Mouse (Mus musculus) cortical plate, adult 2 months (tissue): ENCODE data around the gene Csf2rb2.

Experiments
- CTCF ChIP-seq: fragments of 200-500 bp; IDR thresholded peaks from 2 replicates; pipeline ENCODE4 v1.5.1; 2011; ENCODE audit warnings: mild to moderate bottlenecking, control low read depth, low read length; ENCODE audit not compliant: insufficient read depth; ENCODE audit errors: extremely low read depth
- POLR2A ChIP-seq: fragments of 200-500 bp; IDR thresholded peaks from 2 replicates; pipeline ENCODE4 v1.6.1; 2011; ENCODE audit warnings: mild to moderate bottlenecking, low read length, control low read depth; ENCODE audit not compliant: insufficient read depth; ENCODE audit errors: extremely low read depth

GRCm38 (mm10) chr15:78310971-78311370 lies 5.5 kb upstream of the Csf2rb2 start:
- TF ChIP-seq POLR2A = no peak
- no peak for TF ChIP-seq CTCF
